Mouse (Mus musculus) midbrain, embryonic 16.5 days (tissue): Measurements from ENCODE around the gene 4930442H23Rik. TPM values are rescaled to one million over a fixed set of nuclear protein-coding genes. Genes with fewer than 3 reads are reported as not detected.

Experiments used
- ATAC-seq: fragments of 200-750 bp; cut with Nextera tagmentation; 2 replicates; pipeline ENCODE4 v1.8.0; 2017; ENCODE audit warnings: moderate TSS enrichment
- H3K27ac ChIP-seq: fragments of 300-500 bp; sonication (generic); 2 replicates; pipeline ENCODE4 v1.5.1; 2014; ENCODE audit warnings: mild to moderate bottlenecking, low read length, mixed read lengths
- H3K27me3 ChIP-seq: fragments of 300-500 bp; sonication (generic); 2 replicates; pipeline ENCODE4 v1.6.1; 2014; ENCODE audit warnings: low read depth, low read length, mixed read lengths; ENCODE audit not compliant: control insufficient read depth, insufficient read depth
- H3K36me3 ChIP-seq: fragments of 300-500 bp; sonication (generic); 2 replicates; pipeline ENCODE4 v1.6.1; 2014; ENCODE audit warnings: mild to moderate bottlenecking, low read length, moderate library complexity, mixed read lengths; ENCODE audit not compliant: control insufficient read depth, insufficient read depth
- H3K4me1 ChIP-seq: fragments of 300-500 bp; sonication (generic); 2 replicates; pipeline ENCODE4 v1.6.1; 2014; ENCODE audit warnings: mild to moderate bottlenecking, low read length, mixed read lengths; ENCODE audit not compliant: control insufficient read depth, insufficient read depth
- H3K4me2 ChIP-seq: fragments of 300-500 bp; sonication (generic); 2 replicates; pipeline ENCODE4 v1.6.1; 2014; ENCODE audit warnings: mild to moderate bottlenecking, low read length, mixed read lengths
- H3K4me3 ChIP-seq: fragments of 300-500 bp; sonication (generic); 2 replicates; pipeline ENCODE4 v1.5.1; 2014; ENCODE audit warnings: low read depth, mild to moderate bottlenecking, low read length, moderate library complexity, mixed read lengths
- H3K9ac ChIP-seq: fragments of 300-500 bp; sonication (generic); 2 replicates; pipeline ENCODE4 v1.6.1; 2014; ENCODE audit warnings: low read depth, low read length, mixed read lengths
- H3K9me3 ChIP-seq: fragments of 300-500 bp; sonication (generic); replicated peaks from 2 replicates; pipeline ENCODE4 v1.6.1; 2014; ENCODE audit warnings: mild to moderate bottlenecking, low read length, mixed read lengths; ENCODE audit not compliant: control insufficient read depth, poor library complexity, severe bottlenecking
- WGBS: fragments of 180-500 bp; shearing (Covaris S2); extraction: QIAGEN DNeasy Blood & Tissue Kit; methylation state at CpG from one replicate; pipeline ENCODE4 v1.1.7; 2014; 5-methylcytosine and 5-hydroxymethylcytosine counted together
- polyA plus RNA-seq: library from polyadenylated mRNA; unstranded; fragments of >200 nt; fragmentation: Nextera tagmentation; extraction: Ambion mirVana; gene quantifications from 2 replicates; pipeline ENCODE4 v1.2.1, GENCODE M21; 2015

Gene 4930442H23Rik
- polyA plus RNA-seq, 1 experiment from 2014 or later = not detected

DNA sequence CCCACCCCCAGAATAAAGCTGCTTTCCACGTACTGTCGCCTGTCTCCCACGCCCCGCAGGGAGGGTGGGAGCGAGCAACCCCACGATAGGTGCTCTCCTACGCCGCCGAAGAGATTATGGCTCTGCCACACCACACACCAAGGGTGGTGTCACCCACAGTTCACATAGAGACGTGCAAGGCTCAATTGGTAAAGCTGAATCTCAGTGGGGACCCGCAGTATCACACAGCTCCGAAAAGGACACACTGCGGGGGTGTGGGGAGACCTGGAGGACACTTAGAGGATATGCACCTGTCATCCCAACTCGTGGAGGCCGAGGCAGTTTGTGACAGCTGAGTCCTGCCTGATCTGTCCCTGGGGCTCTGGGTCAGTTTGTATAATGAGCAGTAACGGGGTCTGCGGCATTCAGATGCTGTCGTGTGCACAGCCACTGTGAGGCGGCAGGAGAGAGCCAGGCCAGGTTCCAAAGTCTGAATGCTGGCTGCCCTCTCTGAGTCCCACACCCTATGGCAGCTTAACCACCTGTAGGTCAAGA is 9.4 kb upstream of the 4930442H23Rik start:
- H3K9ac ChIP-seq = peak overlapping the region; percentile 84
- peak overlapping the region; percentile 96 for H3K27ac ChIP-seq
- WGBS = 2% methylated on average over 19 of the region's 19 CpGs
- peak overlapping the region; percentile 98 for H3K4me2 ChIP-seq
- H3K4me1 ChIP-seq = peaks cover 21% of the 10 kb centered on the region
- peak overlapping the region; percentile 59 for H3K4me3 ChIP-seq
- H3K27me3 ChIP-seq = peaks cover 22% of the 10 kb centered on the region
- peak; percentile 47 for ATAC-seq
- H3K9me3 ChIP-seq = no peaks in the 10 kb centered on the region
- peaks cover 16% of the 10 kb centered on the region for H3K36me3 ChIP-seq

GRCm38 (mm10) chr10:81192270-81192967 is 8.8 kb upstream of the 4930442H23Rik start:
- WGBS = 1% methylated on average over 61 of the region's 93 CpGs
- peaks cover 22% of the 10 kb centered on the region for H3K27me3 ChIP-seq
- peaks cover 21% of the 10 kb centered on the region for H3K4me1 ChIP-seq
- no peaks in the 10 kb centered on the region for H3K9me3 ChIP-seq
- ATAC-seq = peak; percentile 87
- peak overlapping the region; percentile 96 for H3K27ac ChIP-seq
- peak overlapping the region; percentile 59 for H3K4me3 ChIP-seq
- peak overlapping the region; percentile 98 for H3K4me2 ChIP-seq
- peak overlapping the region; percentile 84 for H3K9ac ChIP-seq
- peaks cover 16% of the 10 kb centered on the region for H3K36me3 ChIP-seq

- Histone ChIP-seq H3K36me3 (peaks cover 19% of the 10 kb centered on the region), H3K27me3 (peaks cover 16% of the 10 kb centered on the region), H3K4me1 (peaks cover 21% of the 10 kb centered on the region), H3K9me3 (no peaks in the 10 kb centered on the region), H3K9ac (0 out of 2 replicates have a peak overlapping the region, but pooled peaks have one; percentile 6), H3K4me2 (no peak overlapping the region), H3K4me3 (no peak overlapping the region), H3K27ac (peak overlapping the region; percentile 96; the same call in 1 of the 2 replicates)
- WGBS = 90% methylated on average over 18 of the region's 18 CpGs
- ATAC-seq = no peak
These were observed 7.8 kb upstream of the 4930442H23Rik start for GRCm38 (mm10) chr10:81191342-81191982.

DNA sequence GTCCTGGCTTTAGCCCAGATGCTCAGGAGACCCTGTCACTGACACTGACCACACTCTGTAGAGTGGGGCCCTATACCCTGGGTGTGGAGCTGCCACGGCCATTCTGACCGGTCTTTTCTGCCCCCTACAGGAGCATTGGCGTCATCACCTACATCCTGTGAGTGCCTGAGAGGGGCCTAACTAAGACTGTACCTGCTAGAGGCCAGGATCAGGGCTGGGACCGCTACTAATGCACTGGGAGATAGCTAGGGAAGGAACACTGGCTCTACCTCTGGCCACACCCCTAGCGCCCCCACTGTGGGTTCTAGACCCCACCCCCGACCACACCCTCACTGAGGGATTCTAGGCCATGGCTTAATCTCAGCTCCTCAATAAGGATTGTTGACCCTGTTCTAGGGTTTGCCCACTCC is 7.3 kb upstream of the 4930442H23Rik start:
- Histone ChIP-seq H3K27ac (no peak overlapping the region), H3K27me3 (peaks cover 12% of the 10 kb centered on the region), H3K9ac (no peak overlapping the region), H3K36me3 (peaks cover 19% of the 10 kb centered on the region), H3K4me1 (peaks cover 21% of the 10 kb centered on the region), H3K9me3 (no peaks in the 10 kb centered on the region), H3K4me3 (no peak overlapping the region), H3K4me2 (no peak overlapping the region)
- WGBS = 66% methylated on average over 6 of the region's 6 CpGs
- ATAC-seq = no peak

- WGBS = 71% methylated on average over 31 of the region's 31 CpGs
- Histone ChIP-seq H3K4me3 (no peak overlapping the region), H3K4me1 (peaks cover 21% of the 10 kb centered on the region), H3K36me3 (peaks cover 19% of the 10 kb centered on the region), H3K9ac (no peak overlapping the region), H3K27ac (no peak overlapping the region), H3K9me3 (no peaks in the 10 kb centered on the region), H3K4me2 (no peak overlapping the region), H3K27me3 (peaks cover 7% of the 10 kb centered on the region; the same call in 1 of the 2 replicates)
- ATAC-seq = no peak
These were observed 6.7 kb upstream of the 4930442H23Rik start for GRCm38 (mm10) chr10:81190236-81190911.

- Histone ChIP-seq H3K4me1 (peaks cover 21% of the 10 kb centered on the region), H3K9me3 (no peaks in the 10 kb centered on the region), H3K27ac (no peak overlapping the region), H3K4me2 (no peak overlapping the region), H3K27me3 (peaks cover 3% of the 10 kb centered on the region; the same call in 1 of the 2 replicates), H3K36me3 (peaks cover 19% of the 10 kb centered on the region), H3K9ac (no peak overlapping the region), H3K4me3 (no peak overlapping the region)
- WGBS = 81% methylated on average over 26 of the region's 26 CpGs
- ATAC-seq = no peak
These were observed 6.2 kb upstream of the 4930442H23Rik start for GRCm38 (mm10) chr10:81189821-81190220.

DNA sequence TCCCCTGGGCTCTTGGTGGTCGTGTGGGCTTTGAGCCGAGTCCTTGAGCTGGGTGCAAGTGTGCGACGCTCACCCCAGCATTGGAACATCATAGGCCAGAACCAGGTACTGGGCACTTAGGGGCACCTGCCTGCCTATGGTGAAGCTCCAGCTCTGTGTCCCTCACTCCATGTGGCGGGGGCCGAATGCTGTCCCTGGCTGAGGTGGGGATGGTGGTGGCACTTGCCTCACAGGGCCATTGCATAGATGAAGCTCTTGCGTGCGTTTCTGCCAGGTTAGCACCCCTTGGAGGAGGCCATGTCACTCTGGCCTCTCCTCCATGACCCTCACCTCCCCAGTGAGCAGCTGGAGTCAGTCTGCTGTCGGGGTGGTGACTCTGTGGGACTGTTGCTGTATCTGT is 3.5 kb upstream of the 4930442H23Rik start:
- Histone ChIP-seq H3K4me1 (peaks cover 15% of the 10 kb centered on the region), H3K9me3 (no peaks in the 10 kb centered on the region), H3K36me3 (peaks cover 24% of the 10 kb centered on the region), H3K27ac (no peak overlapping the region), H3K4me2 (no peak overlapping the region), H3K9ac (no peak overlapping the region), H3K27me3 (no peaks in the 10 kb centered on the region), H3K4me3 (no peak overlapping the region)
- ATAC-seq = no peak
- 92% methylated on average over 9 of the region's 9 CpGs for WGBS

- Histone ChIP-seq H3K4me3 (no peak overlapping the region), H3K27me3 (no peaks in the 10 kb centered on the region), H3K27ac (no peak overlapping the region), H3K4me2 (no peak overlapping the region), H3K36me3 (peaks cover 33% of the 10 kb centered on the region), H3K4me1 (peaks cover 8% of the 10 kb centered on the region), H3K9ac (no peak overlapping the region), H3K9me3 (no peaks in the 10 kb centered on the region)
- no peak for ATAC-seq
- WGBS = 75% methylated on average over 4 of the region's 4 CpGs
These were observed 1.1 kb upstream of the 4930442H23Rik start for GRCm38 (mm10) chr10:81184765-81185164.
